Mouse (Mus musculus): ENCODE measurements around the gene Lrrc58. TPM values are rescaled to one million over a fixed set of nuclear protein-coding genes. Genes with fewer than 3 reads are reported as not detected.

Gene Lrrc58
- polyA plus RNA-seq, 1 experiment from 2014 or later = 41.8 TPM

- no peak overlapping the region for H3K4me3 ChIP-seq (replicated peaks; ENCODE audit: low read length)
- H3K27ac ChIP-seq (ENCODE audit: low read length) = peak overlapping the region; percentile 10; the same call in 1 of the 2 replicates
- no peak overlapping the region for H3K4me2 ChIP-seq (ENCODE audit: low read depth, low read length)
- H3K36me3 ChIP-seq (ENCODE audit: control insufficient read depth, insufficient read depth, low read length) = no peaks in the 10 kb centered on the region
- peaks cover 6% of the 10 kb centered on the region; the same call in 1 of the 2 replicates for H3K4me1 ChIP-seq (ENCODE audit: control insufficient read depth, insufficient read depth, low read length)
- no peak for ATAC-seq (ENCODE audit: insufficient read depth, low FRiP score)
- H3K9ac ChIP-seq (ENCODE audit: low read length) = no peak overlapping the region
- 84% methylated on average over 3 of the region's 3 CpGs for WGBS
- H3K9me3 ChIP-seq (replicated peaks; ENCODE audit: control insufficient read depth, low read length) = no peaks in the 10 kb centered on the region
- no peaks in the 10 kb centered on the region for H3K27me3 ChIP-seq (ENCODE audit: control insufficient read depth, insufficient read depth, low read length)
Measured at GRCm38 (mm10) chr16:37847081-37847480, 21.1 kb upstream of the Lrrc58 start.

- Histone ChIP-seq H3K4me3 (replicated peaks; ENCODE audit: low read length) (no peak overlapping the region), H3K9ac (ENCODE audit: low read length) (no peak overlapping the region), H3K4me2 (ENCODE audit: low read depth, low read length) (no peak overlapping the region), H3K27me3 (ENCODE audit: control insufficient read depth, insufficient read depth, low read length) (no peaks in the 10 kb centered on the region), H3K27ac (ENCODE audit: low read length) (peak overlapping the region; percentile 1), H3K4me1 (ENCODE audit: control insufficient read depth, insufficient read depth, low read length) (peaks cover 4% of the 10 kb centered on the region; the same call in 1 of the 2 replicates), H3K9me3 (replicated peaks; ENCODE audit: control insufficient read depth, low read length) (no peaks in the 10 kb centered on the region), H3K36me3 (ENCODE audit: control insufficient read depth, insufficient read depth, low read length) (no peaks in the 10 kb centered on the region)
- 28% methylated on average over 5 of the region's 5 CpGs for WGBS
- peak; percentile 45; the same call in 1 of the 2 replicates for ATAC-seq (ENCODE audit: insufficient read depth, low FRiP score)
Measured at GRCm38 (mm10) chr16:37851366-37851765, 16.8 kb upstream of the Lrrc58 start.

DNA sequence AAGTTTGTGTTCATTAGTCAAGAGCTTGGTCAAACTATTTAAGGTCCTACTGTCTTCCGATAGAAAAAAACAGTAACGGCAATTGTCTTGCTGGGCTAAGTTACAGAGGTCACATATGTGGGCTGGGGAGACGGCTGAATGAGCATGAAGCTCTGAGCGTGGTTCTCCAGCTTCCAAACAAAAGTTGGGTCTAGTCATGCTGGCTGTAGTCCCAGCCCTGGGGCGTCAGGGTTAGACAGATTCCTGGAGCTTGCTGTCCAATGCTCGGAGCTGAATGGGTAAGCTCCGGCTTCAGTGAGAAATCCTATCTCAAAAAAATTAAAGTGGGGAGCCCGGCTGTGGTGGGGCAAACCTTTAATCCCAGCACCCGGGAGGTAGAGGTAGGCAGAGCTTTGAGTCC is 14.9 kb upstream of the Lrrc58 start:
- ATAC-seq (ENCODE audit: insufficient read depth, low FRiP score) = no peak
- no peaks in the 10 kb centered on the region for H3K9me3 ChIP-seq (replicated peaks; ENCODE audit: control insufficient read depth, low read length)
- H3K36me3 ChIP-seq (ENCODE audit: control insufficient read depth, insufficient read depth, low read length) = no peaks in the 10 kb centered on the region
- no peak overlapping the region for H3K4me2 ChIP-seq (ENCODE audit: low read depth, low read length)
- no peak overlapping the region for H3K27ac ChIP-seq (ENCODE audit: low read length)
- no peaks in the 10 kb centered on the region for H3K27me3 ChIP-seq (ENCODE audit: control insufficient read depth, insufficient read depth, low read length)
- H3K9ac ChIP-seq (ENCODE audit: low read length) = no peak overlapping the region
- no peak overlapping the region for H3K4me3 ChIP-seq (replicated peaks; ENCODE audit: low read length)
- H3K4me1 ChIP-seq (ENCODE audit: control insufficient read depth, insufficient read depth, low read length) = peaks cover 4% of the 10 kb centered on the region; the same call in 1 of the 2 replicates
- WGBS = 62% methylated on average over 9 of the region's 9 CpGs

DNA sequence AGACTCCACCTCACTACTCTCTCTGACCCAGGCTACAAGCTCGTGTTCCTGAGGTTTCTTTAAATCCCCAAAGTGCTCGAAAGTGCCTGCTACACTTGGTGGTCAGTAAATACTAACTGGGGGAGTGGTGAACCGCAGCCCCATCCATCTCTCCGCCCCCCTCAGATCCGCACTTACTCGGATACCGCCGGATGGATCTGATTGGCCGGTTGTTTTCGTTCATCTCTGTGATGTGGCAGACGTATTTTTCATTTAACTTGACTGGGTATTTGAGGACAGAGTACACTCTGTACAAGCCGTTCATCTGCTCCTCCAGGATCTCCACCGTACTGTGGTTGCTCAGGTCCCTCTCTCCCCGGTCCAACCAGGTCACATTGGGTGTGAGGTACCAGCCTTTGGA is 14.1 kb upstream of the Lrrc58 start:
- Histone ChIP-seq H3K4me1 (ENCODE audit: control insufficient read depth, insufficient read depth, low read length) (peaks cover 4% of the 10 kb centered on the region; the same call in 1 of the 2 replicates), H3K27ac (ENCODE audit: low read length) (no peak overlapping the region), H3K4me3 (replicated peaks; ENCODE audit: low read length) (no peak overlapping the region), H3K9me3 (replicated peaks; ENCODE audit: control insufficient read depth, low read length) (no peaks in the 10 kb centered on the region), H3K36me3 (ENCODE audit: control insufficient read depth, insufficient read depth, low read length) (no peaks in the 10 kb centered on the region), H3K27me3 (ENCODE audit: control insufficient read depth, insufficient read depth, low read length) (no peaks in the 10 kb centered on the region), H3K4me2 (ENCODE audit: low read depth, low read length) (no peak overlapping the region), H3K9ac (ENCODE audit: low read length) (no peak overlapping the region)
- ATAC-seq (ENCODE audit: insufficient read depth, low FRiP score) = no peak
- 66% methylated on average over 14 of the region's 14 CpGs for WGBS

GRCm38 (mm10) chr16:37854593-37854992 is 13.6 kb upstream of the Lrrc58 start:
- H3K9me3 ChIP-seq (replicated peaks; ENCODE audit: control insufficient read depth, low read length) = no peaks in the 10 kb centered on the region
- no peak for ATAC-seq (ENCODE audit: insufficient read depth, low FRiP score)

GRCm38 (mm10) chr16:37855583-37855982 is 12.6 kb upstream of the Lrrc58 start:
- WGBS = 37% methylated on average over 8 of the region's 8 CpGs
- peak; percentile 15; the same call in 1 of the 2 replicates for ATAC-seq (ENCODE audit: insufficient read depth, low FRiP score)

More at GRCm38 (mm10) chr16:37854593-37854992, 13.6 kb upstream of the Lrrc58 start:
- H3K4me2 ChIP-seq (ENCODE audit: low read depth, low read length) = no peak overlapping the region
- no peak overlapping the region for H3K9ac ChIP-seq (ENCODE audit: low read length)
- 35% methylated on average over 5 of the region's 5 CpGs for WGBS
- no peaks in the 10 kb centered on the region for H3K36me3 ChIP-seq (ENCODE audit: control insufficient read depth, insufficient read depth, low read length)
- H3K27me3 ChIP-seq (ENCODE audit: control insufficient read depth, insufficient read depth, low read length) = no peaks in the 10 kb centered on the region
- no peak overlapping the region for H3K27ac ChIP-seq (ENCODE audit: low read length)
- peaks cover 4% of the 10 kb centered on the region; the same call in 1 of the 2 replicates for H3K4me1 ChIP-seq (ENCODE audit: control insufficient read depth, insufficient read depth, low read length)
- no peak overlapping the region for H3K4me3 ChIP-seq (replicated peaks; ENCODE audit: low read length)

GRCm38 (mm10) chr16:37856327-37856726 is 11.9 kb upstream of the Lrrc58 start:
- peaks cover 4% of the 10 kb centered on the region; the same call in 1 of the 2 replicates for H3K4me1 ChIP-seq (ENCODE audit: control insufficient read depth, insufficient read depth, low read length)
- WGBS = 17% methylated on average over 3 of the region's 3 CpGs
- H3K9me3 ChIP-seq (replicated peaks; ENCODE audit: control insufficient read depth, low read length) = no peaks in the 10 kb centered on the region
- ATAC-seq (ENCODE audit: insufficient read depth, low FRiP score) = no peak
- H3K36me3 ChIP-seq (ENCODE audit: control insufficient read depth, insufficient read depth, low read length) = no peaks in the 10 kb centered on the region
- H3K9ac ChIP-seq (ENCODE audit: low read length) = no peak overlapping the region
- no peaks in the 10 kb centered on the region for H3K27me3 ChIP-seq (ENCODE audit: control insufficient read depth, insufficient read depth, low read length)
- H3K4me2 ChIP-seq (ENCODE audit: low read depth, low read length) = no peak overlapping the region
- no peak overlapping the region for H3K4me3 ChIP-seq (replicated peaks; ENCODE audit: low read length)
- H3K27ac ChIP-seq (ENCODE audit: low read length) = no peak overlapping the region

More at GRCm38 (mm10) chr16:37855583-37855982, 12.6 kb upstream of the Lrrc58 start:
- H3K9me3 ChIP-seq (replicated peaks; ENCODE audit: control insufficient read depth, low read length) = no peaks in the 10 kb centered on the region
- H3K4me2 ChIP-seq (ENCODE audit: low read depth, low read length) = no peak overlapping the region
- no peak overlapping the region for H3K9ac ChIP-seq (ENCODE audit: low read length)
- no peak overlapping the region for H3K4me3 ChIP-seq (replicated peaks; ENCODE audit: low read length)
- no peak overlapping the region for H3K27ac ChIP-seq (ENCODE audit: low read length)
- no peaks in the 10 kb centered on the region for H3K27me3 ChIP-seq (ENCODE audit: control insufficient read depth, insufficient read depth, low read length)
- H3K4me1 ChIP-seq (ENCODE audit: control insufficient read depth, insufficient read depth, low read length) = peaks cover 4% of the 10 kb centered on the region; the same call in 1 of the 2 replicates
- H3K36me3 ChIP-seq (ENCODE audit: control insufficient read depth, insufficient read depth, low read length) = no peaks in the 10 kb centered on the region

- H3K27ac ChIP-seq (ENCODE audit: low read length) = no peak overlapping the region
- no peaks in the 10 kb centered on the region for H3K4me1 ChIP-seq (ENCODE audit: control insufficient read depth, insufficient read depth, low read length)
- 67% methylated on average over 8 of the region's 8 CpGs for WGBS
- H3K36me3 ChIP-seq (ENCODE audit: control insufficient read depth, insufficient read depth, low read length) = no peaks in the 10 kb centered on the region
- no peak overlapping the region for H3K4me3 ChIP-seq (replicated peaks; ENCODE audit: low read length)
- no peak overlapping the region for H3K4me2 ChIP-seq (ENCODE audit: low read depth, low read length)
- H3K9me3 ChIP-seq (replicated peaks; ENCODE audit: control insufficient read depth, low read length) = no peaks in the 10 kb centered on the region
- no peaks in the 10 kb centered on the region for H3K27me3 ChIP-seq (ENCODE audit: control insufficient read depth, insufficient read depth, low read length)
- ATAC-seq (ENCODE audit: insufficient read depth, low FRiP score) = no peak
- no peak overlapping the region for H3K9ac ChIP-seq (ENCODE audit: low read length)
Measured at GRCm38 (mm10) chr16:37857495-37857894, 10.7 kb upstream of the Lrrc58 start.

DNA sequence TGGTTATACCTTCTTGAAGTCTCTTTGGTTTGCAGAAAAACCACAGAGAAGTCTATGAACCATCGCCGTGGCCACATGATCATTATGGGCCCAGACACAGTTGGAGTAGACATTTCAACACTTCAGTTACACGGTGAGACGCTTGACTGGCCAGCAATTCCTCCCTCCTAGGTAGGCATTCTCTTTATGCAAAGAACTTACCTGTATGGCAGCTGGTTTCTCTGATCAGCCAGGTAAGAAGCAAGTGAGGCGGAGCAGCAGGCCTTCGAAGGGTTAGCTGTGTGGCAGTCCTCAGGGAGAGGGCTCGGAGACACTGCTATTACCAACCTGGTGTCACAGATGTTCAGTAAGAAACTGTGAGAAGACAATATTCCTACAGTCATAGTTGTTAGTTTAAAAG is 8.0 kb upstream of the Lrrc58 start:
- no peak overlapping the region for H3K4me2 ChIP-seq (ENCODE audit: low read depth, low read length)
- ATAC-seq (ENCODE audit: insufficient read depth, low FRiP score) = no peak
- no peak overlapping the region for H3K27ac ChIP-seq (ENCODE audit: low read length)
- no peak overlapping the region for H3K4me3 ChIP-seq (replicated peaks; ENCODE audit: low read length)
- no peaks in the 10 kb centered on the region for H3K36me3 ChIP-seq (ENCODE audit: control insufficient read depth, insufficient read depth, low read length)
- no peaks in the 10 kb centered on the region for H3K4me1 ChIP-seq (ENCODE audit: control insufficient read depth, insufficient read depth, low read length)
- no peak overlapping the region for H3K9ac ChIP-seq (ENCODE audit: low read length)
- H3K9me3 ChIP-seq (replicated peaks; ENCODE audit: control insufficient read depth, low read length) = no peaks in the 10 kb centered on the region
- WGBS = 79% methylated on average over 7 of the region's 7 CpGs
- H3K27me3 ChIP-seq (ENCODE audit: control insufficient read depth, insufficient read depth, low read length) = no peaks in the 10 kb centered on the region
